Mouse (Mus musculus) urinary bladder, postnatal 0 days (tissue): Measurements from ENCODE around the gene Ntrk2. TPM values are rescaled to one million over a fixed set of nuclear protein-coding genes. Genes with fewer than 3 reads are reported as not detected.

Source experiments
- polyA plus RNA-seq: library from polyadenylated mRNA; unstranded; fragments of >200 nt; fragmentation: Nextera tagmentation; extraction: Ambion mirVana; gene quantifications from 2 replicates; pipeline ENCODE4 v1.2.1, GENCODE M21; 2015

The Ntrk2 gene
- polyA plus RNA-seq: 3.9 and 4.5 TPM in 2 replicates

GRCm38 (mm10) chr13:58806397-58806892, at the start of gene Ntrk2:
Gene Ntrk2, plus strand, starts transcription at chr13:58806569.

Other genes with a start within 250 kb of the Ntrk2 start
- gene Slc28a3, start 195.7 kb upstream of the Ntrk2 start, polyA plus RNA-seq: 0.20 and 0.21 TPM in 2 replicates